Comparison of ENCODE assay signal across 8 mouse cellular contexts in genomic region chr19:21274181-21274591, GRCm38 (mm10). TPM values are rescaled to one million over a fixed set of nuclear protein-coding genes. Genes with fewer than 3 reads are reported as not detected.
DNase-seq lines count a peak whose midpoint lies in the region; ATAC-seq and TF ChIP-seq lines count a peak whose summit lies in the region.

No protein-coding gene starts in this region.

- no peak for TF ChIP-seq CTCF in left cerebral cortex, adult 2 months (IDR thresholded peaks at IDR 0.05)

- peak overlapping the region; percentile 47 for H3K9ac ChIP-seq in hindbrain, embryonic 16.5 days (ENCODE audit: low read depth, low read length)

- H3K4me2 ChIP-seq in hindbrain, embryonic 16.5 days (ENCODE audit: low read length): peak overlapping the region; percentile 81

- H3K4me3 ChIP-seq in hindbrain, embryonic 16.5 days (ENCODE audit: low read length): peak overlapping the region; percentile 96
- peak overlapping the region; percentile 95 for H3K4me3 ChIP-seq in left cerebral cortex, adult 2 months

- 0% methylated on average over 2 of the region's 2 CpGs for WGBS in hindbrain, embryonic 16.5 days

- peak; percentile 76 to 90 for DNase-seq in adrenal gland, adult (ENCODE audit: inconsistent age in 2 of 2, low spot score in 1 of 2)
- peak; percentile 83 for DNase-seq in gastrocnemius, adult 18-20 months (ENCODE audit: low spot score)
- peak; percentile 39 to 60 for DNase-seq in left cerebral cortex, adult 2 months (ENCODE audit: extremely low spot score in 1 of 2, low spot score in 2 of 2)
- peak; percentile 61 to 64 for DNase-seq in lung, postnatal 4 days
- DNase-seq in retina, postnatal 7 days (ENCODE audit: low read depth, low spot score): peak; percentile 58
- peak; percentile 56 for DNase-seq in yolk sac, embryonic 10.5 days (ENCODE audit: low spot score)

- intact Hi-C loops in left cerebral cortex, adult 2 months (cut with DNase I): loop anchor here (1.0 to 10.0 kb wide), 4 partner anchors 137 to 381 kb away; partner anchors contain the start of genes 1110059E24Rik, Abhd17b and Gda

- peak; percentile 33 for ATAC-seq in common myeloid progenitor, adult 5-6 weeks (replicated peaks; ENCODE audit: low read depth, poor library complexity, severe bottlenecking)
- ATAC-seq in hindbrain, embryonic 16.5 days: no peak; the same call in 1 of the 2 replicates

- H3K27me3 ChIP-seq in hindbrain, embryonic 16.5 days (replicated peaks; ENCODE audit: control insufficient read depth, insufficient read depth, low read length): no peaks in the 10 kb centered on the region

- peaks cover 18% of the 10 kb centered on the region for H3K4me1 ChIP-seq in hindbrain, embryonic 16.5 days (ENCODE audit: control insufficient read depth, insufficient read depth, low read depth, low read length)

- 0 out of 2 replicates have a peak overlapping the region, but pooled peaks have one; percentile 39 for H3K27ac ChIP-seq in hindbrain, embryonic 16.5 days (ENCODE audit: low read depth, low read length)
- peak overlapping the region; percentile 95 for H3K27ac ChIP-seq in left cerebral cortex, adult 2 months

- H3K9me3 ChIP-seq in hindbrain, embryonic 16.5 days (ENCODE audit: control insufficient read depth, low read length): no peaks in the 10 kb centered on the region

- H3K36me3 ChIP-seq in hindbrain, embryonic 16.5 days (ENCODE audit: control insufficient read depth, insufficient read depth, low read length): 0 out of 2 replicates have a peak, but pooled peaks cover 2% of the 10 kb centered on the region

RNA-seq across cellular contexts. Expression of gene Zfand5, which starts 2.1 kb away (rescaled TPM):
- total RNA-seq in common myeloid progenitor, adult 5-6 weeks (2017): 152 and 154 TPM in 2 replicates
- 100 to 1,000 TPM; 249 to 268 TPM for total RNA-seq in gastrocnemius, adult 18-20 months (2021)
- polyA plus RNA-seq in hindbrain, embryonic 16.5 days (2015; fragmentation: Nextera tagmentation; extraction: Ambion mirVana): 119 and 137 TPM in 2 replicates
- total RNA-seq in left cerebral cortex, adult 2 months (2021): 100 to 1,000 TPM; 150 to 171 TPM
